Mouse (Mus musculus) kidney, embryonic 14.5 days (tissue): ENCODE data around the gene Cep170b. TPM values are rescaled to one million over a fixed set of nuclear protein-coding genes. Genes with fewer than 3 reads are reported as not detected.
A peak's percentile ranks its signal among the peaks of the same experiment; 100 is the strongest.

Experiments used
- ATAC-seq: fragments of 200-750 bp; cut with Nextera tagmentation; 2 replicates; pipeline ENCODE4 v1.8.0; 2017; ENCODE audit warnings: moderate number of reproducible peaks, mild to moderate bottlenecking, moderate TSS enrichment, moderate library complexity; ENCODE audit not compliant: low FRiP score, low TSS enrichment
- H3K27ac ChIP-seq: fragments of 300-500 bp; sonication (generic); 2 replicates; pipeline ENCODE4 v1.5.1; 2014; ENCODE audit warnings: low read depth, mild to moderate bottlenecking, low read length, moderate library complexity, mixed read lengths
- H3K27me3 ChIP-seq: fragments of 300-500 bp; sonication (generic); 2 replicates; pipeline ENCODE4 v1.6.1; 2014; ENCODE audit warnings: mild to moderate bottlenecking, low read length; ENCODE audit not compliant: control insufficient read depth, insufficient read depth
- H3K36me3 ChIP-seq: fragments of 300-500 bp; sonication (generic); 2 replicates; pipeline ENCODE4 v1.6.1; 2014; ENCODE audit warnings: low read length, mixed read lengths; ENCODE audit not compliant: control insufficient read depth, insufficient read depth
- H3K4me1 ChIP-seq: fragments of 300-500 bp; sonication (generic); 2 replicates; pipeline ENCODE4 v1.6.1; 2014; ENCODE audit warnings: low read length, mixed read lengths; ENCODE audit not compliant: control insufficient read depth, insufficient read depth
- H3K4me2 ChIP-seq: fragments of 300-500 bp; sonication (generic); replicated peaks from 2 replicates; pipeline ENCODE4 v1.6.1; 2014; ENCODE audit warnings: low read depth, mild to moderate bottlenecking, low read length
- H3K4me3 ChIP-seq: fragments of 300-500 bp; sonication (generic); 2 replicates; pipeline ENCODE4 v1.5.1; 2014; ENCODE audit warnings: mild to moderate bottlenecking, low read length
- H3K9ac ChIP-seq: fragments of 300-500 bp; sonication (generic); 2 replicates; pipeline ENCODE4 v1.6.1; 2014; ENCODE audit warnings: low read depth, mild to moderate bottlenecking, low read length, moderate library complexity
- H3K9me3 ChIP-seq: fragments of 300-500 bp; sonication (generic); 2 replicates; pipeline ENCODE4 v1.6.1; 2016; ENCODE audit warnings: low read length; ENCODE audit not compliant: control insufficient read depth
- WGBS: fragments of 180-500 bp; shearing (Covaris S2); extraction: QIAGEN DNeasy Blood & Tissue Kit; methylation state at CpG from one replicate; pipeline ENCODE4 v1.1.7; 2014; 5-methylcytosine and 5-hydroxymethylcytosine counted together
- polyA plus RNA-seq: library from polyadenylated mRNA; unstranded; fragments of >200 nt; fragmentation: Nextera tagmentation; extraction: Ambion mirVana; gene quantifications from 2 replicates; pipeline ENCODE4 v1.2.1, GENCODE M21; 2014

Cep170b gene
- polyA plus RNA-seq, 1 experiment from 2014 or later: 15.1 TPM

DNA sequence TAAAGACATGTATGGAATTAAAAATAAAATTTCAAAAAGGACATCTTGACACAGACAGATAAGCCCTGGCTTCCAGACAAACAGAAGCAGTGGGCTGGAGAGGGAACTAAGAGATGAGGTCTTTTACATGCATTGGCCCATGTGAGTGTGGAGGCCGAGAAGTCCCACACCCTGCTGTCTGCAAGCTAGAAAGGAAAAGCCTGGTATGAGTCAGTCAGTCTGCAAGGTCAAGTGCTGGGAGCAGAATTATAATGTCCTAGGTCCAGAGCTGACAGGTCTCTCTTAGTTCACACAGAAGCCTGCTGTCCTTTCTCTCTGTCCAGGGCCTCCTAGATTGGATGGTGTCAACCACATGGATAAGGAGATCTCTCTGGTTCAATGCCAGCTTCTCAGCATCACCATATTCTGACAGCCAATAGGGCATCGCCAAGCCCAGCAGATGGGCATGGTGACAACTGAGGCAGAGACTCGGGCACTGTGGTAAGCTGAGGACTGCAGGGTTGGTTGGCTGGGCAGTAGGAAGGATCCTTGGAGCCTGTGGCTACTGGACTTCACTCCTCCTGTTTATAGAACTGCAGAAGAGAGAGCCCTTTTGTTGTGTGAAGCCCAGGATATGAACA lies 23.3 kb upstream of the Cep170b start:
- Histone ChIP-seq H3K9me3 (no peaks in the 10 kb centered on the region), H3K4me2 (no peak overlapping the region), H3K27ac (no peak overlapping the region), H3K4me1 (peaks cover 21% of the 10 kb centered on the region), H3K4me3 (no peak overlapping the region), H3K9ac (no peak overlapping the region), H3K36me3 (no peaks in the 10 kb centered on the region), H3K27me3 (peaks cover 11% of the 10 kb centered on the region; the same call in 1 of the 2 replicates)
- WGBS: 86% methylated on average over 3 of the region's 3 CpGs
- no peak for ATAC-seq

DNA sequence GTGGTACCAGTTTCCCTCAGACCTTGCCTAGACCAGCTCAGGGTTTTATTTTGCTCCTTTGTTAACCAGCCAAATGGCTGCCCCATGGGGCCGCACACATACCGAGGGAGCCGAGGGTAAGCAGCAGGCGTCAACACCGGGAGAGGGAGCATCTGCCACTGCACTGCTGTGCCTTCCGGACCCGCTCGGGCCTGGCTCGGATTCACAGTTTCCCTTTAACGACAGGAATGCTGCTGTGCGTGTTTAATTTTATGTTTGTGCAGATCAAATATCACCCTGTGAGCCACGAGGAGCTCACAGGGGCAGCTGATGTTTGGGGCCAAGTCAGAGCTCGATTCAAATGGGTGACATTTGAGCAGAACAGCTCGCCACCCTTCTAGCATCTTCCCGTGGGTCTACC lies 19.7 kb upstream of the Cep170b start:
- peak overlapping the region; percentile 28; the same call in 1 of the 2 replicates for H3K4me2 ChIP-seq
- H3K9me3 ChIP-seq: no peaks in the 10 kb centered on the region
- H3K36me3 ChIP-seq: no peaks in the 10 kb centered on the region
- H3K27ac ChIP-seq: no peak overlapping the region
- peak overlapping the region; percentile 0; the same call in 1 of the 2 replicates for H3K4me3 ChIP-seq
- H3K27me3 ChIP-seq: peaks cover 11% of the 10 kb centered on the region; the same call in 1 of the 2 replicates
- peak; percentile 34; the same call in 1 of the 2 replicates for ATAC-seq
- 3% methylated on average over 15 of the region's 15 CpGs for WGBS
- peaks cover 14% of the 10 kb centered on the region; the same call in 1 of the 2 replicates for H3K4me1 ChIP-seq
- H3K9ac ChIP-seq: peak overlapping the region; percentile 0; the same call in 1 of the 2 replicates

DNA sequence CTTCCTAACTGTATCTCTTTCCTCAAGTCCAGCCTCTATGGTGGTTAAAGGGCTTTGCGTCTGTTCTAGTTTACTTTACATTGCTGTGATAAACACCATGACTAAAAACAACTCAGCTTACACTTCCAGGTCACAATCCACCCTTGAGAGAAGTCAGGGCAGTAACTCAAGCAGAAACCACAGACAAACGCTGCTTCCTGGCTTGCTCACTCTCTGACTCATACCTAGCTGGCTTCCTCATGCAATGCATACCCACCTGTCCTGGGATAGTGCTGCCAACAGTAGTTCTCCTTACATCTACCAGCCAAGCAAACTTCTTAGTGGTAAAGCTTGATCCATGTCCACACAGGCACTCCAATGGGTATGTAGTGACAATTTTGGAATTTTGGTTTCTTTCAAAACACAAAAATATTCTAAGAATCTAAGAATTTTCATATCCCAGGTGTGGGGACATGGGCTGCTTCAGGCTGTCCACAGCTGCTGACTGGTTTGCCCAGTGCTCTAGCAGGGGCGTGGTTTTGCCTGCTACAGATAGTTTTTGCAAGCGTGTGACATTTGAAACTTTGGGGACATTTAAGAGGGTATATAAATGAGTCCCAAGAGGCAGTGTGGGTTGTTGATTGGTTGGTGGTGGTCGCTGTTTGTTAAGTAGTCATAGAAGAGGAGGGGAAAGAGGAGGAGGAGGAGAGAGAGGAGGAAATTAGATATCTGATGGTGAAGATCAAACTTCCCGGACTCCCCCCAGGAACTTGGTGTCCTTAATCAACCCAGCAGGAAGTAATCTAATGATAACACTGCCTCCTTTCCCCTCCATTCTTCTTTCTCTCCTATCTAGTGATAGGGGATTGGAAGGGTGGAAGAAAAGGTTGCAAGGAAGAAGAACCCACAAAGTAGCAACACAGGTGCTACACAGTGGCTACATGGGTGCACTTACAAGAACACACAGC lies 17.6 kb upstream of the Cep170b start:
- peaks cover 14% of the 10 kb centered on the region; the same call in 1 of the 2 replicates for H3K4me1 ChIP-seq
- H3K4me3 ChIP-seq: no peak overlapping the region
- H3K9me3 ChIP-seq: no peaks in the 10 kb centered on the region
- H3K27ac ChIP-seq: no peak overlapping the region
- H3K27me3 ChIP-seq: peaks cover 11% of the 10 kb centered on the region; the same call in 1 of the 2 replicates
- no peak overlapping the region for H3K9ac ChIP-seq
- no peak for ATAC-seq
- no peaks in the 10 kb centered on the region for H3K36me3 ChIP-seq
- 38% methylated on average over 6 of the region's 6 CpGs for WGBS
- no peak overlapping the region for H3K4me2 ChIP-seq

DNA sequence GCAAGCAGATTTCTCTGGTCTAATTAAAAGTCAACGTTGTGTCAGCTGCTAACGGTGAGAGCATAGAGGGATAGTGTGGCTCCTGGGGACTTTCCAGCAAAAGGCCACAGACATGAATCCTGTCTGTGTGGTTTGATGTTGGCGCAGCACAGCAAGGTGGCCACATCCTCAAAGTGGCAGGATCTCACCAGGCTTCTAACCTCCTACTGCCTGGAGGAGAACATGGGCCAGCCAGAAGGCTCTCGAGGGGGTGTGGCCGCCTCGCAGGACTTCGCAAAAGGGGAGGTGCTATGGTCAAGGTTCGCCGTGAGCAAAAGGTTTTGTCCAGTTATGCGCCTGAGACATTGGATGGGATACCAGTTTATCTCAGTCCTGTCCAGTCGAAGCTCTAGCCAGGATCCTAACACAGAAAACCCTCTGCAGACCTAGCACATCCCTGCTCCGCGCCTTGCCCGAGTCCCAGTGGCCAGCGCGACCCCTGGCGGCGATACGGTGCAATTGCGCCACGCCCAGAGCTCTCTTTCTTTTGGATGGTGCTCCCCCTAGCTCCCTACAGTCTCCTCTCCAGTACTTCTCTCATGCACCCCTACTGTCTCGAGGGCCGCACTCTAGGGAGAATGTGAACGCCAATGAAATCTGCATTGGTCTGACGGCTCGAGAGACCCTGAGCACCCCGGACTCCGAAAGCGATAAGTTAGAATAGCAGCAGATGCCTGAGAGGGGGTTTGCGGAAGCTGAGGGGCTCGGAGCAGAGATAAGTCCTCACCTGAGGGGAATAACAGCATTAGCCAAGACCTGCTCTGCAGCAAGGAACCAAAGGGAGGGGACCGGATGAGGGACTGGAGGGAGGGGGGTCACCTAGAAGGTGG lies 13.3 kb upstream of the Cep170b start:
- Histone ChIP-seq H3K27me3 (peaks cover 5% of the 10 kb centered on the region), H3K27ac (no peak overlapping the region), H3K4me3 (0 out of 2 replicates have a peak overlapping the region, but pooled peaks have one; percentile 11), H3K4me2 (peak overlapping the region; percentile 21), H3K36me3 (no peaks in the 10 kb centered on the region), H3K4me1 (0 out of 2 replicates have a peak, but pooled peaks cover 3% of the 10 kb centered on the region), H3K9ac (no peak overlapping the region), H3K9me3 (no peaks in the 10 kb centered on the region)
- 15% methylated on average over 32 of the region's 32 CpGs for WGBS
- ATAC-seq: peak; percentile 85

DNA sequence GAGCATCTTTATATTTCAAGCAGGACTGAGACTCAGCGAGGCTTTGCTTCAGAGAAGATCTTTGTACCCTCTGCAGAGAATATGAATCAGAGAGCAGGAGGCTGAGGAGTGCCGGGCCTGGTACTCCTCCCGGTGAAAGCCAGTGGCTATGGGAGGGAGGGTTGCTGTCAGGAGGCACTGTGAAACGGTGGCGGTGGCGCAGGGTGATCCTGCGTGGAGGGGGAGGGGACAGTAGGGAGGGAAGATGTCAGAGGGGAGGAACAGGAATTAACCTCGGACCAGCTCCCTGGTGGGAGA lies 12.7 kb upstream of the Cep170b start:
- H3K9me3 ChIP-seq: no peaks in the 10 kb centered on the region
- no peaks in the 10 kb centered on the region for H3K36me3 ChIP-seq
- WGBS: 30% methylated on average over 8 of the region's 8 CpGs
- H3K4me1 ChIP-seq: no peaks in the 10 kb centered on the region
- H3K4me3 ChIP-seq: no peak overlapping the region
- H3K27ac ChIP-seq: no peak overlapping the region
- no peak; the same call in 1 of the 2 replicates for ATAC-seq
- H3K9ac ChIP-seq: no peak overlapping the region
- no peak overlapping the region for H3K4me2 ChIP-seq
- peaks cover 5% of the 10 kb centered on the region for H3K27me3 ChIP-seq

DNA sequence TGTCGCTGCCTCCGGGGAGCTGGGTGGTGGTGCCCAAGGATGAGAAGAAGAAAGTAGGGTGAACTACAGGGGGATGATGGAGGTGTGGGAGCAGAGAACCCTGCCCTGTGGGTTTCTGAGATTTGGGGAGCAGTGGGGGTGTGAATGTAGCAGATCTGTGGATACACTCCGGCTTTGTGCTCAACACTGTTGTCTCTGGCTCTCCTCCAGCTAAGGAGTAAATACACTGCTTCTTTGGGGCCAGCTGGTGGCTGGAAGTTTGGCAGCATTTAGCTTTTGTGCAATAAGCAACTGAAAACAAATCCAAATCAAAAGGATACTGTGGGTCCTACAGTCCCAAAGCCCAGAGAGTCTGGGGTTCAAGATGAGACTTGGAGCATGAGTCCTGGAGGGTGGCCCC lies 6.3 kb upstream of the Cep170b start:
- Histone ChIP-seq H3K4me2 (no peak overlapping the region), H3K27ac (no peak overlapping the region), H3K36me3 (no peaks in the 10 kb centered on the region; the same call in 1 of the 2 replicates), H3K9ac (no peak overlapping the region), H3K4me1 (no peaks in the 10 kb centered on the region), H3K9me3 (no peaks in the 10 kb centered on the region), H3K27me3 (peaks cover 4% of the 10 kb centered on the region; the same call in 1 of the 2 replicates), H3K4me3 (no peak overlapping the region)
- ATAC-seq: no peak
- WGBS: 69% methylated on average over 3 of the region's 3 CpGs

DNA sequence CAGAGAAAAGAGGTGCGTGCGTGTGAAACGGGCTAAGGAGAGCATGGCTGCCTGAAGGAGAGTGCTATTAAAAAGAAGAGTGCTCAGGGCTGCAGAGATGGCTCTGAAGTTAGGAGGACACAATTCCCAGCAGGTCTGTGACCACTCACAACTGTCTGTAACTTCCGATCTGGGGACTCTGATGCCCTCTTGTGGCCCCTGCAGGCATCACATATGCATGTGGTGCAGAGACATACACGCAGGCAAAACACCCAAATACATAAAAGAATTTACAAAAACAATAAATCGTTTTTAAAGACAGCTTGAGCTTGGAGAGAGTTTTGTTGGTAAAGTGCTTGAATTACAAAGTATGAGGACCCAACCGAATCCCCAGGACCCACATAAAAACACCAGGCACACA lies 3.1 kb upstream of the Cep170b start:
- no peaks in the 10 kb centered on the region for H3K27me3 ChIP-seq
- H3K36me3 ChIP-seq: no peaks in the 10 kb centered on the region; the same call in 1 of the 2 replicates
- peaks cover 18% of the 10 kb centered on the region for H3K4me1 ChIP-seq
- ATAC-seq: no peak
- no peak overlapping the region for H3K9ac ChIP-seq
- no peak overlapping the region for H3K4me3 ChIP-seq
- 36% methylated on average over 7 of the region's 7 CpGs for WGBS
- H3K9me3 ChIP-seq: no peaks in the 10 kb centered on the region
- no peak overlapping the region for H3K27ac ChIP-seq
- no peak overlapping the region for H3K4me2 ChIP-seq

DNA sequence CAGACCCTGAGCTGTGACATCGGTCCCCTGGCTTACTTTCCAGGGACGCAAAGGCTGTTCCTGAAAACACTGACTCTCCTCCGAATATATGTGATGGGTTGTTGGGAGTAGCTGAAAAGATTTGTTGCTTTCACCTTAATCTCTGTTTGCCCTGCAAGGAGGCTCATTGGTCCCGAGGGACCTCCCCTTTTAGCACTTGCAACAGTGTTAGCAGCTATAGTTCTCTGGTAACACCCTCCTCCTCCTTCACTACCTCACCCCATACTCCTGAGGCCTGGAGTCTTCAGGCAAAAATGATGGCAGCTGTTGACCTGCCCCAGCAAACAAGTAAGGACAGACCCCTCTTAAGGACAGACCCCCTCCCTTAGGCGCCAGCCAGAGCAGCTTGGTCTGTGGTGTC lies 1.3 kb upstream of the Cep170b start:
- Histone ChIP-seq H3K9ac (no peak overlapping the region), H3K4me2 (no peak overlapping the region), H3K27ac (no peak overlapping the region), H3K36me3 (no peaks in the 10 kb centered on the region; the same call in 1 of the 2 replicates), H3K4me3 (no peak overlapping the region), H3K4me1 (peaks cover 29% of the 10 kb centered on the region), H3K27me3 (0 out of 2 replicates have a peak, but pooled peaks cover 3% of the 10 kb centered on the region), H3K9me3 (no peaks in the 10 kb centered on the region)
- no peak for ATAC-seq
- 28% methylated on average over 5 of the region's 5 CpGs for WGBS
